Mouse (Mus musculus) left cerebral cortex, adult 11 months (tissue): Measurements from ENCODE around the gene Ankrd33b.

Source experiments
- DNase-seq: peaks from one replicate; pipeline ENCODE4 v3.0.0; 2022; ENCODE audit warnings: low spot score

Gene Ankrd33b

GRCm38 (mm10) chr15:31366596-31367480 is 688 bp downstream of the Ankrd33b start:
- no peak for DNase-seq

- no peak for DNase-seq
These were observed 1.6 kb downstream of the Ankrd33b start for GRCm38 (mm10) chr15:31365720-31366591.

- DNase-seq = no peak
These were observed 2.3 kb downstream of the Ankrd33b start for GRCm38 (mm10) chr15:31365041-31365719.

GRCm38 (mm10) chr15:31364396-31364795 is 3.1 kb downstream of the Ankrd33b start:
- DNase-seq = no peak

- no peak for DNase-seq
These were observed 3.6 kb downstream of the Ankrd33b start for GRCm38 (mm10) chr15:31363981-31364361.

- no peak for DNase-seq
These were observed 4.1 kb downstream of the Ankrd33b start for GRCm38 (mm10) chr15:31363241-31363980.

- DNase-seq = no peak
These were observed 6.2 kb downstream of the Ankrd33b start for GRCm38 (mm10) chr15:31361259-31361853.

GRCm38 (mm10) chr15:31360593-31360992 is 6.9 kb downstream of the Ankrd33b start:
- DNase-seq = no peak

GRCm38 (mm10) chr15:31359805-31360204 is 7.7 kb downstream of the Ankrd33b start:
- DNase-seq = no peak

- DNase-seq = no peak
These were observed 14.8 kb downstream of the Ankrd33b start for GRCm38 (mm10) chr15:31352494-31353279.

- no peak for DNase-seq
These were observed 17.6 kb downstream of the Ankrd33b start for GRCm38 (mm10) chr15:31349810-31350341.

- DNase-seq = no peak
These were observed 18.5 kb downstream of the Ankrd33b start for GRCm38 (mm10) chr15:31349046-31349445.

- no peak for DNase-seq
These were observed 19.3 kb downstream of the Ankrd33b start for GRCm38 (mm10) chr15:31348241-31348640.

GRCm38 (mm10) chr15:31346508-31346907 is 21.0 kb downstream of the Ankrd33b start:
- DNase-seq = no peak

GRCm38 (mm10) chr15:31345366-31345765 is 22.2 kb downstream of the Ankrd33b start:
- no peak for DNase-seq

GRCm38 (mm10) chr15:31344811-31345211 is 22.7 kb downstream of the Ankrd33b start:
- DNase-seq = no peak

- no peak for DNase-seq
These were observed 23.9 kb downstream of the Ankrd33b start for GRCm38 (mm10) chr15:31343602-31344001.

- no peak for DNase-seq
These were observed 25.0 kb downstream of the Ankrd33b start for GRCm38 (mm10) chr15:31342496-31342901.

- DNase-seq = no peak
These were observed 25.5 kb downstream of the Ankrd33b start for GRCm38 (mm10) chr15:31342001-31342400.

GRCm38 (mm10) chr15:31338656-31339291 is 28.8 kb downstream of the Ankrd33b start:
- DNase-seq = no peak
